Mouse (Mus musculus) forebrain, postnatal 0 days (tissue): ENCODE measurements around the gene Gm20431. TPM values are rescaled to one million over a fixed set of nuclear protein-coding genes. Genes with fewer than 3 reads are reported as not detected.

Experiments used
- ATAC-seq: fragments of 200-750 bp; cut with Nextera tagmentation; 2 replicates; pipeline ENCODE4 v1.8.0; 2017; ENCODE audit warnings: mild to moderate bottlenecking, moderate library complexity
- DNase-seq: peaks from one replicate; pipeline ENCODE4 v3.0.0-alpha.2; 2015
- H3K27ac ChIP-seq: fragments of 300-500 bp; sonication (generic); 2 replicates; pipeline ENCODE4 v1.5.1; 2014; ENCODE audit warnings: low read depth, mild to moderate bottlenecking, antibody characterized with exemption, low read length, moderate library complexity, mixed read lengths
- H3K27me3 ChIP-seq: fragments of 300-500 bp; sonication (generic); 2 replicates; pipeline ENCODE4 v1.6.1; 2014; ENCODE audit warnings: mild to moderate bottlenecking, low read length, mixed read lengths; ENCODE audit not compliant: insufficient read depth
- H3K36me3 ChIP-seq: fragments of 300-500 bp; sonication (generic); 2 replicates; pipeline ENCODE4 v1.6.1; 2014; ENCODE audit warnings: mild to moderate bottlenecking, moderate library complexity; ENCODE audit not compliant: insufficient read depth
- H3K4me1 ChIP-seq: fragments of 300-500 bp; sonication (generic); 2 replicates; pipeline ENCODE4 v1.6.1; 2014; ENCODE audit warnings: antibody characterized with exemption; ENCODE audit not compliant: insufficient read depth
- H3K4me2 ChIP-seq: fragments of 300-500 bp; sonication (generic); 2 replicates; pipeline ENCODE4 v1.6.1; 2014; ENCODE audit warnings: low read depth, mild to moderate bottlenecking, moderate library complexity
- H3K4me3 ChIP-seq: fragments of 300-500 bp; sonication (generic); 2 replicates; pipeline ENCODE4 v1.5.1; 2014; ENCODE audit warnings: low read depth, low read length, mixed read lengths
- H3K9ac ChIP-seq: fragments of 300-500 bp; sonication (generic); 2 replicates; pipeline ENCODE4 v1.6.1; 2014; ENCODE audit warnings: mild to moderate bottlenecking
- H3K9me3 ChIP-seq: fragments of 300-500 bp; sonication (generic); 2 replicates; pipeline ENCODE4 v1.6.1; 2016; ENCODE audit warnings: low read length
- CTCF ChIP-seq: sonication (generic); IDR thresholded peaks from 2 replicates; pipeline ENCODE4 v1.5.1; 2016; ENCODE audit warnings: antibody characterized with exemption, control low read depth, low read depth
- WGBS: fragments of 180-500 bp; shearing (Covaris S2); extraction: QIAGEN DNeasy Blood & Tissue Kit; methylation state at CpG from one replicate; pipeline ENCODE4 v1.1.7; 2014; 5-methylcytosine and 5-hydroxymethylcytosine counted together
- polyA plus RNA-seq: library from polyadenylated mRNA; unstranded; fragments of >200 nt; fragmentation: Nextera tagmentation; extraction: Ambion mirVana; gene quantifications from 2 replicates; pipeline ENCODE4 v1.2.1, GENCODE M21; 2015
- total RNA-seq: library from RNA; depleted of rRNA; stranded (reverse); fragments of >200 nt; gene quantifications from 2 replicates; pipeline ENCODE4 v1.2.3, GENCODE M21; 2014

The Gm20431 gene
- total and polyA plus RNA-seq, 2 experiments from 2014 or later: 9.7 TPM; not detected in 1

DNA sequence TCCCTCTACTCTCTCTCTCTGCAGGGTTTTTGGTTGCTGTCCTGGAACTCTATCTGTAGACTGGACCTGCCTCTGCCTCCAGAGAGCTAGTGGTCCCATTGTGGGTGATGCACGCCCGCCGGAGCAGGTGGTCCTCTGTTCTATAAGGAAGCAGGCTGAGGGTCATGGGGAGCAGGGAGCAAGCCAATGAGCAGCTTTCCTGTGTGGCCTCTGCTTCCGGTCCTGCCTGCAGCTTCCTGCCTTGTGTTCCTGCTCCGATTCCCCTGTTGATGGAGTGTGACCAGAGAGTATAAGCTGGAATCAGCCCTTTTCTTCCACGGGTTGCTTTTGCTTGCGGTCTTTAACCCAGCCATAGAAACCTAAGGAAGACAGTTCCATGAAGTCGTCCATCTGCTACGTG is 93.2 kb downstream of the Gm20431 start:
- no peaks in the 10 kb centered on the region for H3K4me1 ChIP-seq
- ATAC-seq (no peak), DNase-seq (no peak)
- WGBS: 92% methylated on average over 9 of the region's 9 CpGs
- H3K4me2 ChIP-seq: no peak overlapping the region
- H3K27ac ChIP-seq: no peak overlapping the region
- no peaks in the 10 kb centered on the region for H3K36me3 ChIP-seq
- no peaks in the 10 kb centered on the region for H3K9me3 ChIP-seq
- H3K9ac ChIP-seq: no peak overlapping the region
- H3K4me3 ChIP-seq: no peak overlapping the region
- no peak for TF ChIP-seq CTCF
- no peaks in the 10 kb centered on the region for H3K27me3 ChIP-seq

DNA sequence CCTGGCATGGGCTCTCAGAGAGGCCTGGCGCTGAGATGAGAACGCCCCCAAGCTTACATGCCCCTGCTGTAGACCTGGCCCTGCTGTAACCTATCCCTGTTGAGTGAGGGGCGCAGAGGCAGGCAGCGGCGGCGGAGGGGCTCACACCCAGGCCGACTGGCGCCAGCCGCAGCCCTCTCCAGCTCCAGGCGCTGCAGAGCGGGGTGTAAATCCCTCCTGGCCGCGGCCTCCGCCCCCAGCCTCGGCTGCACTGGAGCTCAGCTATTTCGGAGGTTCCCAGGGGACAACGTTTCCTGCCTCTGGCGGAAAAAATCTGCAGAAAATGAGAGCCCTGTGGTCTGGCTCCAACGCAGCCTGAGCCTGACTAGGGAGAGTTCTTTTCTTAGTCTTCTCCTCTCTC is 95.6 kb downstream of the Gm20431 start:
- Histone ChIP-seq H3K4me1 (no peaks in the 10 kb centered on the region), H3K4me2 (no peak overlapping the region), H3K36me3 (no peaks in the 10 kb centered on the region), H3K9me3 (no peaks in the 10 kb centered on the region), H3K4me3 (no peak overlapping the region), H3K27ac (no peak overlapping the region), H3K27me3 (no peaks in the 10 kb centered on the region), H3K9ac (no peak overlapping the region)
- no peak for ATAC-seq
- no peak for TF ChIP-seq CTCF
- 21% methylated on average over 19 of the region's 19 CpGs for WGBS
- no peak for DNase-seq

DNA sequence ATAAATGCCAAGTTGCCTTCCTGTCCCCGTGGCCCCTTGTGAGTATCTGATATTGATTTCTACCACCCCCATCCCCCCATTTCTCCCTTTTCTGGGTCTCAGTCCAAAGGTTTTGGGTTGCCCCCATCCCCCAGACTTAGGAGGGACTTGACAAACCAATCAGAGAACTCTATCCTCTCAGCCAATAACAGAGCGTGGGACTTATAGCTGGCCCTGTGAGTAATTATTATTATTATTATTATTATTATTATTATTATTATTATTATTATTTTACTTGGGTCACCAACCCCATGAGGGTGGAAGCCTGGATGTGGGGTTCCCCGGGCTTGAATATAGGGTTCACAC is 96.0 kb downstream of the Gm20431 start:
- no peak for DNase-seq
- TF ChIP-seq CTCF: no peak
- no peaks in the 10 kb centered on the region for H3K27me3 ChIP-seq
- no peaks in the 10 kb centered on the region for H3K9me3 ChIP-seq
- H3K27ac ChIP-seq: no peak overlapping the region
- ATAC-seq: no peak
- H3K36me3 ChIP-seq: no peaks in the 10 kb centered on the region
- no peak overlapping the region for H3K9ac ChIP-seq
- 80% methylated on average over 3 of the region's 3 CpGs for WGBS
- no peak overlapping the region for H3K4me2 ChIP-seq
- H3K4me3 ChIP-seq: no peak overlapping the region
- no peaks in the 10 kb centered on the region for H3K4me1 ChIP-seq

DNA sequence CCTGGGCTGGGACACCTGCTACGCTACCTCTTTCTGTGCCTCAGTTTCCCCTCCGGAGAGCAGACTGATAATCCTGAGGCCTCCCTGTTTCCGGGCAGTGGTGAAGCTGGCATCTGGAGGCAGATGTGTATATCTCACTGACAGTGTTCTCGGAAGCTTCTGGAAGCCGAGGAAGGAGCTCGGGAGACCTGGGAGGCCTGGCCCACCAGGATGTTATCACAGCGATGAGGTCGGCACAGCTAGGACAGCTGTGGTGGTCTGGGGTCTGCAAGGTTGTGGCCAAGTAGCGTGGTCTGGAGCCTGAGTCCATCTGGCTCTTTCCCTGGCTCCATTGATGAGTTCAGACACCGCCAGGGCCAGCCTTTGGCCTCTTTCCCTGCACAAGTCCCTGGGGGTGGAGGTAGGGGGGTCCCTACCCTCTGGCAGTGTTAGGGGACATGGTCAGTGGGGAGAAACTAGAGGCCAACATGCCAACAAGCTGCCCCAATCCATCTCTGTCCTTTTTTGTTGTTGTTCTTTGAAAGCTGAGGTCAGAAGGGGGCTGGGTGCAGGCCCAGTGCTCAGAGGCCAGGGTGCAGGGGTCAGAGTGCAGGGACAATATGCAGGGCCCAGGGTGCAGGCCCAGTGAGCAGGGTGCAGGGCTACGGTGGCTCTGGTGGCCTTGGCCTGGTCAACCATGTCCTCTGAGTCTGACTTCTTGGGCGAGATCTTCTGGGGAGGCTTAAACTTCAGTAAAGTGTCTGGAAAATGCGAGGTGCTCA is 96.6 kb downstream of the Gm20431 start:
- 89% methylated on average over 13 of the region's 13 CpGs for WGBS
- no peaks in the 10 kb centered on the region for H3K9me3 ChIP-seq
- ATAC-seq: no peak
- H3K4me3 ChIP-seq: no peak overlapping the region
- no peak overlapping the region for H3K4me2 ChIP-seq
- no peak overlapping the region for H3K27ac ChIP-seq
- no peaks in the 10 kb centered on the region for H3K36me3 ChIP-seq
- no peaks in the 10 kb centered on the region for H3K27me3 ChIP-seq
- H3K4me1 ChIP-seq: no peaks in the 10 kb centered on the region
- TF ChIP-seq CTCF: no peak
- DNase-seq: no peak
- no peak overlapping the region for H3K9ac ChIP-seq

DNA sequence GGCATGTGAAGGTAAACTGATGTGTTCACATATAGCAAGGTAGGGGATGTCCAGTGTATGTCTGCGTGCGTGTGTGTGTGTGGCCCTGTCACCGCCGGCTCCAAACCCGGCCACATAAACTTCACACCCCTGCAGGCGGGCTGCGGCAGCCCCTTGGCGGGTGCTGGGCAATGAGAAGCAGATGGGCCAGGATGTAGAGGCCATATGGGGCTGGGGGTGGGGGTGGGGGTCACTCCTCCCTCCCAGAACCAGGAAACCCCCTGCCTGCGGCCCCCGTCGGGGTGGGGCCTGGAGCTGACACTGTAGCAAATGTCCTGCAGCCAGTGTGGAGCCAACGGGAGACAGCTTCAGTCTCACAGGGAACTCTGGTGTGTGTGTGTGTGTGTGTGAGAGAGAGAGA is 97.6 kb downstream of the Gm20431 start:
- TF ChIP-seq CTCF: no peak
- no peak for ATAC-seq
- DNase-seq: no peak
- Histone ChIP-seq H3K27ac (no peak overlapping the region), H3K4me2 (no peak overlapping the region), H3K4me3 (no peak overlapping the region), H3K36me3 (no peaks in the 10 kb centered on the region), H3K9me3 (no peaks in the 10 kb centered on the region), H3K9ac (no peak overlapping the region), H3K4me1 (no peaks in the 10 kb centered on the region), H3K27me3 (no peaks in the 10 kb centered on the region; the same call in 1 of the 2 replicates)
- 52% methylated on average over 12 of the region's 12 CpGs for WGBS

DNA sequence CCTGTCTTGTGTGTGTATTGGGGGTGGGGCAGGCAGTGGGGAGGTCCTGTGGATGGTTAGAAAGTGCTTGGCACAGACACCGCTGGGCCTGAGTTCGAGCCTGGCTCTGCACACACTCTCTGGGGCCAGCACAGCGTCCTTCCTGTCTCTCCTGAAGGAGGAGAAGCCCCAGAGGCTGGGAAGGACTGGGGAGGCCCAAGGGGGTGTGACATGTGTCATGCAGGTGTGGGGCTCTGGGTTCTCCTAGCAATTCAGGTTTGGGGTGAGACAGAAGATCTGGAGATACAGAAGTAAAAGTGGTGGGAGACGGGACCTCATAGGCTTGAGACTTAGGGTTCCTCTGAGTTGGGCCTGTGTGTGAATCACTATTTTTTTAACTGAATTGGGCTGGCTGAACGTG is 98.3 kb downstream of the Gm20431 start:
- Histone ChIP-seq H3K4me1 (no peaks in the 10 kb centered on the region), H3K4me3 (no peak overlapping the region), H3K27me3 (no peaks in the 10 kb centered on the region; the same call in 1 of the 2 replicates), H3K27ac (no peak overlapping the region), H3K4me2 (no peak overlapping the region), H3K9ac (no peak overlapping the region), H3K36me3 (no peaks in the 10 kb centered on the region), H3K9me3 (no peaks in the 10 kb centered on the region)
- TF ChIP-seq CTCF: no peak
- DNase-seq (no peak), ATAC-seq (no peak)
- 73% methylated on average over 5 of the region's 5 CpGs for WGBS

DNA sequence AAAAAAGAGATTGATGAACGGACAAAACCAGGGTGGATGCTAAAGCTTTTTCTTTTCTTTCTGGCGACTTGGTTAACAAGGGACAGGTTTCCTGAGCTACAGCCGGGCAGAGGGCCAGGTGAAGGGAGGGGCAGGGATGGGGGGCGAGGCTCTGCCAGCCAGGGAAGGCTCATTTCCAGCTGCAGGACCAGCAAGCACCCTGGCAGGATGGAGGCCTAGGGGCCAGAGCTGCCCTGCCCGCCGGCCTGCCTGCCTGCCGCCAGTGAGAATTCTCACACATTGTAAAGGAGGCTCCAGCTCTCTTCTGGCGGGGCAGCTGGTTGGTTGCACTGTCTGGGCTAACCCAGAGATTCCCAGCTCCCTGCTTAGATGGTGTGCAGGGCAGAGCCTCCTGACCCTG is 99.2 kb downstream of the Gm20431 start:
- no peak for ATAC-seq

More for the DNA sequence above, 99.2 kb downstream of the Gm20431 start:
- Histone ChIP-seq H3K9me3 (no peaks in the 10 kb centered on the region), H3K4me1 (no peaks in the 10 kb centered on the region), H3K4me3 (no peak overlapping the region), H3K36me3 (no peaks in the 10 kb centered on the region), H3K27me3 (no peaks in the 10 kb centered on the region; the same call in 1 of the 2 replicates), H3K4me2 (no peak overlapping the region), H3K27ac (no peak overlapping the region), H3K9ac (no peak overlapping the region)
- WGBS: 24% methylated on average over 8 of the region's 8 CpGs
- no peak for TF ChIP-seq CTCF
- DNase-seq: peak; percentile 31
